Mouse (Mus musculus): ENCODE measurements at regions not wholly inside any gene's neighbourhood (a gene's known extent, or its start where the extent isn't known, plus 50 kb on each side); places are given as distances from the start of the nearest gene placed in this dataset.
A peak's percentile ranks its signal among the peaks of the same experiment; 100 is the strongest.

- Histone ChIP-seq H3K36me3 (no peaks in the 10 kb centered on the region), H3K4me1 (replicated peaks) (no peaks in the 10 kb centered on the region), H3K27me3 (replicated peaks) (no peaks in the 10 kb centered on the region), H3K4me2 (no peak overlapping the region), H3K27ac (ENCODE audit: poor library complexity, severe bottlenecking) (no peak overlapping the region), H3K9ac (no peak overlapping the region), H3K4me3 (no peak overlapping the region), H3K9me3 (replicated peaks) (no peaks in the 10 kb centered on the region)
- no peak for ATAC-seq (ENCODE audit: insufficient number of reproducible peaks, low FRiP score)
- 72% methylated on average over 2 of the region's 2 CpGs for WGBS
Observed at GRCm38 (mm10) chr3:60389032-60389431, 83.6 kb upstream of the Mbnl1 start.

- Histone ChIP-seq H3K9me3 (replicated peaks) (no peaks in the 10 kb centered on the region), H3K36me3 (no peaks in the 10 kb centered on the region), H3K27ac (ENCODE audit: poor library complexity, severe bottlenecking) (no peak overlapping the region), H3K27me3 (replicated peaks) (no peaks in the 10 kb centered on the region), H3K4me2 (no peak overlapping the region), H3K4me1 (replicated peaks) (no peaks in the 10 kb centered on the region), H3K9ac (no peak overlapping the region), H3K4me3 (no peak overlapping the region)
- ATAC-seq (ENCODE audit: insufficient number of reproducible peaks, low FRiP score), result peak; percentile 36; the same call in 1 of the 2 replicates
- 38% methylated on average over 4 of the region's 4 CpGs for WGBS
Observed at GRCm38 (mm10) chr3:60395299-60395698, 77.3 kb upstream of the Mbnl1 start.

DNA sequence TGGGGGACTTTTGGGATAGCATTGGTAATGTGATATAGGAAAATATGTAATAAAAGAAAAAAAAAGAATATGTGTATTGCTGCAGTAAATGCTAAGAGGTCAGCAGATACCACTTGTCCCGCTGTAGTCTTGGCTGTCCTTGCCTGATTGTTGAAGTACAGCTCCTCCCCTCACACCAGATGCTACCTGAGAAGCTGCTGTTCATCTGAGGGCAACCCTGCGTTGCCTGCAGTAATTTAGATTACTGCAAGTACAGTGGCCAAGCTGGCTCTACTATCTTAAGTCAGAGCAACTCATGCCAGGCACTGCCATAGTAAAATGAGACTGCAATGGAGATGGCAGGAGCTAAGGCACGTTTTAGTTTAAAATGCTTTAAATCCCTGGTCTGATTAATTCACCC is 75.7 kb upstream of the Mbnl1 start:
- H3K9ac ChIP-seq, result no peak overlapping the region
- H3K9me3 ChIP-seq (replicated peaks), result no peaks in the 10 kb centered on the region
- no peak overlapping the region for H3K27ac ChIP-seq (ENCODE audit: poor library complexity, severe bottlenecking)
- no peak for ATAC-seq (ENCODE audit: insufficient number of reproducible peaks, low FRiP score)
- no peaks in the 10 kb centered on the region for H3K4me1 ChIP-seq (replicated peaks)
- no peaks in the 10 kb centered on the region for H3K36me3 ChIP-seq
- no peak overlapping the region for H3K4me3 ChIP-seq
- no peaks in the 10 kb centered on the region for H3K27me3 ChIP-seq (replicated peaks)
- WGBS, result 74% methylated on average over 3 of the region's 3 CpGs
- no peak overlapping the region for H3K4me2 ChIP-seq

DNA sequence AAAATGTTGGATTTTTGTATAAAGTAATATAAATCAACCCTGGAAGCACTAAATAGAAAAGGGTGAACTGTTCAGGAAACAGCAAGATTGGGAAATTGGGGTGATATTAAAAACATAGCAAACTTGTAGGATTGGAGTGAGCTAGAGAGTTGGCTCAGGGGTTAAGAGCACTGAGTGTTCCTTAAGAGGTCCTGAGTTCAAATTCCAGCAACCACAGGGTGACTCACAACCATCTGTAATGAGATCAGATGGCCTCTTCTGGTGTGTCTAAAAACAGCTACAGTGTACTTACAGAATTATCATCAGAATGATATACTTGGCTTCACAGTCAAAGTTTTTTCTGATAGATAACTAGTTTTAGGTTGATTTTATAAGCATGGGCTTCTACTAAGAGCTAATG is 73.8 kb upstream of the Mbnl1 start:
- ATAC-seq (ENCODE audit: insufficient number of reproducible peaks, low FRiP score), result no peak
- H3K36me3 ChIP-seq, result no peaks in the 10 kb centered on the region
- H3K4me3 ChIP-seq, result no peak overlapping the region
- no peak overlapping the region for H3K27ac ChIP-seq (ENCODE audit: poor library complexity, severe bottlenecking)
- no peak overlapping the region for H3K9ac ChIP-seq
- no peaks in the 10 kb centered on the region for H3K27me3 ChIP-seq (replicated peaks)
- no peaks in the 10 kb centered on the region for H3K9me3 ChIP-seq (replicated peaks)
- H3K4me2 ChIP-seq, result no peak overlapping the region
- H3K4me1 ChIP-seq (replicated peaks), result no peaks in the 10 kb centered on the region

GRCm38 (mm10) chr3:60402251-60402830 is 70.3 kb upstream of the Mbnl1 start:
- ATAC-seq (ENCODE audit: insufficient number of reproducible peaks, low FRiP score), result no peak

GRCm38 (mm10) chr3:60407426-60407825 is 65.2 kb upstream of the Mbnl1 start:
- no peak overlapping the region for H3K4me2 ChIP-seq
- H3K27ac ChIP-seq (ENCODE audit: poor library complexity, severe bottlenecking), result no peak overlapping the region
- H3K36me3 ChIP-seq, result no peaks in the 10 kb centered on the region
- no peak overlapping the region for H3K9ac ChIP-seq
- no peak overlapping the region for H3K4me3 ChIP-seq
- WGBS, result 82% methylated on average over 2 of the region's 2 CpGs
- H3K9me3 ChIP-seq (replicated peaks), result no peaks in the 10 kb centered on the region
- no peaks in the 10 kb centered on the region for H3K27me3 ChIP-seq (replicated peaks)
- H3K4me1 ChIP-seq (replicated peaks), result 0 out of 2 replicates have a peak, but pooled peaks cover 3% of the 10 kb centered on the region
- no peak for ATAC-seq (ENCODE audit: insufficient number of reproducible peaks, low FRiP score)

More at GRCm38 (mm10) chr3:60402251-60402830, 70.3 kb upstream of the Mbnl1 start:
- Histone ChIP-seq H3K4me1 (replicated peaks) (no peaks in the 10 kb centered on the region), H3K4me2 (no peak overlapping the region), H3K4me3 (no peak overlapping the region), H3K9ac (no peak overlapping the region), H3K36me3 (no peaks in the 10 kb centered on the region), H3K27ac (ENCODE audit: poor library complexity, severe bottlenecking) (no peak overlapping the region), H3K27me3 (replicated peaks) (no peaks in the 10 kb centered on the region), H3K9me3 (replicated peaks) (no peaks in the 10 kb centered on the region)
- 80% methylated on average over 5 of the region's 5 CpGs for WGBS

DNA sequence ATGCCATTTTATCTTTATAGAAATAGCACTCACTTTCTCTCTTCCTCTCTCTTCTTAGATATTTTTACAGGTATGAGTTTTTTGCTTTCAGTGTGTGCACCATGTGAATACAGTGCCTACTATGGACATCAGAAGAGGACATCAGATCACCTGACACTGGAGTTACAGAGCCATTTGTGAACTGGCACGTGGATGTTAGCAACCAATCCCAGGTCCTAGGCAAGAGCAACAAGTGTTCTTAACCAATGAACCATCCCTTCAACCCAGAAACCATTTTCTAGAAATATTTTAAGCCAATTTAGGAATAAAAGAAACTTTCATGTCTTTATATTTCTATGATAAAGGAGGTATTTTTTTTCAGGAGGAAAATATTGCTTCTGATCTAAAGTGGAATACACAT is 64.7 kb upstream of the Mbnl1 start:
- Histone ChIP-seq H3K4me2 (no peak overlapping the region), H3K36me3 (no peaks in the 10 kb centered on the region), H3K4me1 (replicated peaks) (0 out of 2 replicates have a peak, but pooled peaks cover 3% of the 10 kb centered on the region), H3K27me3 (replicated peaks) (no peaks in the 10 kb centered on the region), H3K4me3 (no peak overlapping the region), H3K9ac (no peak overlapping the region), H3K9me3 (replicated peaks) (no peaks in the 10 kb centered on the region), H3K27ac (ENCODE audit: poor library complexity, severe bottlenecking) (no peak overlapping the region)
- 62% methylated on average over 1 of the region's 1 CpGs for WGBS
- no peak for ATAC-seq (ENCODE audit: insufficient number of reproducible peaks, low FRiP score)

GRCm38 (mm10) chr3:60408553-60409282 is 63.9 kb upstream of the Mbnl1 start:
- H3K9ac ChIP-seq, result peak overlapping the region; percentile 52
- 10% methylated on average over 7 of the region's 7 CpGs for WGBS

DNA sequence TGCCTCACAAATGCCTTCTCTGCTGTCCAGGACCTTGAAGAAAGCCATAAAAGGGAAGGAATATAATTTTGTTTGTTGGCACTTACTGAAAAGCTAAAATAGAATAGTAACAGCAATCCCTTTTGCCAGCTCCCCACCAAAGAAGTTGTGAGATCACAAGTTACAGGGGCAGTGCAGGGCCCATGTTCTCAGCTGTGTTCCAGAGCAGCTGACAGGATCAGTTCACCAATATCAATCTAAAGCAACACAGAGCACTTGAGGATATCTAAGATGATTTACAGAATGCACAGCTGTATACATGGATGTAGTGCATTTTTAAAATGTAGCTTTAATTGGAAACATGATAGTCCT is 63.4 kb upstream of the Mbnl1 start:
- H3K4me1 ChIP-seq (replicated peaks), result 0 out of 2 replicates have a peak, but pooled peaks cover 3% of the 10 kb centered on the region
- 0 out of 2 replicates have a peak overlapping the region, but pooled peaks have one; percentile 25 for H3K27ac ChIP-seq (ENCODE audit: poor library complexity, severe bottlenecking)
- H3K4me3 ChIP-seq, result no peak overlapping the region
- H3K9ac ChIP-seq, result no peak overlapping the region
- H3K27me3 ChIP-seq (replicated peaks), result no peaks in the 10 kb centered on the region
- 0 out of 2 replicates have a peak overlapping the region, but pooled peaks have one; percentile 17 for H3K4me2 ChIP-seq
- no peaks in the 10 kb centered on the region for H3K36me3 ChIP-seq
- no peak for ATAC-seq (ENCODE audit: insufficient number of reproducible peaks, low FRiP score)
- H3K9me3 ChIP-seq (replicated peaks), result no peaks in the 10 kb centered on the region

More at GRCm38 (mm10) chr3:60408553-60409282, 63.9 kb upstream of the Mbnl1 start:
- Histone ChIP-seq H3K36me3 (no peaks in the 10 kb centered on the region), H3K27ac (ENCODE audit: poor library complexity, severe bottlenecking) (peak overlapping the region; percentile 63), H3K4me3 (peak overlapping the region; percentile 46), H3K27me3 (replicated peaks) (no peaks in the 10 kb centered on the region), H3K4me1 (replicated peaks) (0 out of 2 replicates have a peak, but pooled peaks cover 3% of the 10 kb centered on the region), H3K4me2 (peak overlapping the region; percentile 61), H3K9me3 (replicated peaks) (no peaks in the 10 kb centered on the region)
- ATAC-seq (ENCODE audit: insufficient number of reproducible peaks, low FRiP score), result peak; percentile 67

GRCm38 (mm10) chr3:60411746-60412145 is 60.9 kb upstream of the Mbnl1 start:
- ATAC-seq (ENCODE audit: insufficient number of reproducible peaks, low FRiP score), result no peak
- 58% methylated on average over 1 of the region's 1 CpGs for WGBS
- Histone ChIP-seq H3K4me3 (no peak overlapping the region), H3K27me3 (replicated peaks) (no peaks in the 10 kb centered on the region), H3K36me3 (no peaks in the 10 kb centered on the region), H3K4me1 (replicated peaks) (0 out of 2 replicates have a peak, but pooled peaks cover 3% of the 10 kb centered on the region), H3K27ac (ENCODE audit: poor library complexity, severe bottlenecking) (no peak overlapping the region), H3K9ac (no peak overlapping the region), H3K9me3 (replicated peaks) (no peaks in the 10 kb centered on the region), H3K4me2 (no peak overlapping the region)

- H3K36me3 ChIP-seq, result no peaks in the 10 kb centered on the region
- H3K4me2 ChIP-seq, result no peak overlapping the region
- no peaks in the 10 kb centered on the region for H3K27me3 ChIP-seq (replicated peaks)
- H3K9me3 ChIP-seq (replicated peaks), result no peaks in the 10 kb centered on the region
- no peak for ATAC-seq (ENCODE audit: insufficient number of reproducible peaks, low FRiP score)
- no peak overlapping the region for H3K27ac ChIP-seq (ENCODE audit: poor library complexity, severe bottlenecking)
- H3K4me1 ChIP-seq (replicated peaks), result 0 out of 2 replicates have a peak, but pooled peaks cover 3% of the 10 kb centered on the region
- no peak overlapping the region for H3K4me3 ChIP-seq
- no peak overlapping the region for H3K9ac ChIP-seq
Observed at GRCm38 (mm10) chr3:60412206-60412605, 60.4 kb upstream of the Mbnl1 start.

Measured in heart, embryonic 12.5 days (tissue).